Mouse (Mus musculus): Measurements from ENCODE around the gene Lingo2. TPM values are rescaled to one million over a fixed set of nuclear protein-coding genes. Genes with fewer than 3 reads are reported as not detected.

Lingo2 gene
- total and polyA plus RNA-seq, 2 experiments from 2014 or later: 51.6 to 59.7 TPM

- no peaks in the 10 kb centered on the region for H3K27me3 ChIP-seq (ENCODE audit: insufficient read depth, low read length)
- H3K4me2 ChIP-seq (ENCODE audit: low read depth, low read length, poor library complexity, severe bottlenecking): no peak overlapping the region
- H3K4me3 ChIP-seq (ENCODE audit: low read depth, low read length): no peak overlapping the region
- TF ChIP-seq CTCF (IDR thresholded peaks at IDR 0.05): no peak
- no peak for DNase-seq (ENCODE audit: low spot score)
- no peaks in the 10 kb centered on the region for H3K4me1 ChIP-seq (ENCODE audit: insufficient read depth, low read length)
- H3K36me3 ChIP-seq (ENCODE audit: insufficient read depth, low read length): no peaks in the 10 kb centered on the region
- H3K9ac ChIP-seq (replicated peaks; ENCODE audit: low read length, poor library complexity, severe bottlenecking): no peak overlapping the region
- WGBS: 68% methylated on average over 2 of the region's 2 CpGs
- no peaks in the 10 kb centered on the region for H3K9me3 ChIP-seq (ENCODE audit: low read length)
- no peak overlapping the region for H3K27ac ChIP-seq (ENCODE audit: low read depth, low read length)
- ATAC-seq (ENCODE audit: low FRiP score): no peak
Measured at GRCm38 (mm10) chr4:36540664-36541360, 410.7 kb downstream of the Lingo2 start.

- Histone ChIP-seq H3K27ac (ENCODE audit: low read depth, low read length) (no peak overlapping the region), H3K36me3 (ENCODE audit: insufficient read depth, low read length) (no peaks in the 10 kb centered on the region), H3K9ac (replicated peaks; ENCODE audit: low read length, poor library complexity, severe bottlenecking) (no peak overlapping the region), H3K4me2 (ENCODE audit: low read depth, low read length, poor library complexity, severe bottlenecking) (no peak overlapping the region), H3K9me3 (ENCODE audit: low read length) (no peaks in the 10 kb centered on the region), H3K27me3 (ENCODE audit: insufficient read depth, low read length) (no peaks in the 10 kb centered on the region), H3K4me1 (ENCODE audit: insufficient read depth, low read length) (no peaks in the 10 kb centered on the region), H3K4me3 (ENCODE audit: low read depth, low read length) (no peak overlapping the region)
- no peak for TF ChIP-seq CTCF (IDR thresholded peaks at IDR 0.05)
- WGBS: 89% methylated on average over 2 of the region's 2 CpGs
- no peak for DNase-seq (ENCODE audit: low spot score)
- no peak for ATAC-seq (ENCODE audit: low FRiP score)
Measured at GRCm38 (mm10) chr4:36533895-36534294, 417.7 kb downstream of the Lingo2 start.

GRCm38 (mm10) chr4:36490255-36490654 is 461.3 kb downstream of the Lingo2 start:
- no peak for DNase-seq (ENCODE audit: low spot score)
- Histone ChIP-seq H3K4me2 (ENCODE audit: low read depth, low read length, poor library complexity, severe bottlenecking) (no peak overlapping the region), H3K4me1 (ENCODE audit: insufficient read depth, low read length) (no peaks in the 10 kb centered on the region), H3K36me3 (ENCODE audit: insufficient read depth, low read length) (no peaks in the 10 kb centered on the region), H3K27ac (ENCODE audit: low read depth, low read length) (no peak overlapping the region), H3K4me3 (ENCODE audit: low read depth, low read length) (no peak overlapping the region), H3K9ac (replicated peaks; ENCODE audit: low read length, poor library complexity, severe bottlenecking) (no peak overlapping the region), H3K27me3 (ENCODE audit: insufficient read depth, low read length) (no peaks in the 10 kb centered on the region), H3K9me3 (ENCODE audit: low read length) (no peaks in the 10 kb centered on the region)
- TF ChIP-seq CTCF (IDR thresholded peaks at IDR 0.05): peak; percentile 43
- no peak for ATAC-seq (ENCODE audit: low FRiP score)
- WGBS: 76% methylated on average over 1 of the region's 1 CpGs

- Histone ChIP-seq H3K36me3 (ENCODE audit: insufficient read depth, low read length) (no peaks in the 10 kb centered on the region), H3K4me2 (ENCODE audit: low read depth, low read length, poor library complexity, severe bottlenecking) (no peak overlapping the region), H3K27me3 (ENCODE audit: insufficient read depth, low read length) (no peaks in the 10 kb centered on the region), H3K27ac (ENCODE audit: low read depth, low read length) (no peak overlapping the region), H3K9me3 (ENCODE audit: low read length) (no peaks in the 10 kb centered on the region), H3K4me3 (ENCODE audit: low read depth, low read length) (no peak overlapping the region), H3K4me1 (ENCODE audit: insufficient read depth, low read length) (no peaks in the 10 kb centered on the region), H3K9ac (replicated peaks; ENCODE audit: low read length, poor library complexity, severe bottlenecking) (no peak overlapping the region)
- no peak for DNase-seq (ENCODE audit: low spot score)
- 85% methylated on average over 3 of the region's 3 CpGs for WGBS
- no peak for TF ChIP-seq CTCF (IDR thresholded peaks at IDR 0.05)
- no peak for ATAC-seq (ENCODE audit: low FRiP score)
Measured at GRCm38 (mm10) chr4:36435211-36435610, 516.3 kb downstream of the Lingo2 start.

- Histone ChIP-seq H3K4me1 (ENCODE audit: insufficient read depth, low read length) (no peaks in the 10 kb centered on the region), H3K4me3 (ENCODE audit: low read depth, low read length) (no peak overlapping the region), H3K27me3 (ENCODE audit: insufficient read depth, low read length) (no peaks in the 10 kb centered on the region), H3K9ac (replicated peaks; ENCODE audit: low read length, poor library complexity, severe bottlenecking) (no peak overlapping the region), H3K9me3 (ENCODE audit: low read length) (no peaks in the 10 kb centered on the region), H3K36me3 (ENCODE audit: insufficient read depth, low read length) (no peaks in the 10 kb centered on the region), H3K4me2 (ENCODE audit: low read depth, low read length, poor library complexity, severe bottlenecking) (no peak overlapping the region), H3K27ac (ENCODE audit: low read depth, low read length) (no peak overlapping the region)
- peak; percentile 46 for TF ChIP-seq CTCF (IDR thresholded peaks at IDR 0.05)
- 9% methylated on average over 5 of the region's 5 CpGs for WGBS
- DNase-seq (ENCODE audit: low spot score): peak; percentile 22
- peak; percentile 38 for ATAC-seq (ENCODE audit: low FRiP score)
Measured at GRCm38 (mm10) chr4:36426192-36426591, 525.4 kb downstream of the Lingo2 start.

- no peak for TF ChIP-seq CTCF (IDR thresholded peaks at IDR 0.05)
- WGBS: 94% methylated on average over 3 of the region's 3 CpGs
Measured at GRCm38 (mm10) chr4:36407350-36407749, 544.2 kb downstream of the Lingo2 start.

More at GRCm38 (mm10) chr4:36407350-36407749, 544.2 kb downstream of the Lingo2 start:
- Histone ChIP-seq H3K4me2 (ENCODE audit: low read depth, low read length, poor library complexity, severe bottlenecking) (no peak overlapping the region), H3K4me1 (ENCODE audit: insufficient read depth, low read length) (no peaks in the 10 kb centered on the region), H3K9me3 (ENCODE audit: low read length) (no peaks in the 10 kb centered on the region), H3K4me3 (ENCODE audit: low read depth, low read length) (no peak overlapping the region), H3K9ac (replicated peaks; ENCODE audit: low read length, poor library complexity, severe bottlenecking) (no peak overlapping the region), H3K36me3 (ENCODE audit: insufficient read depth, low read length) (no peaks in the 10 kb centered on the region), H3K27ac (ENCODE audit: low read depth, low read length) (no peak overlapping the region), H3K27me3 (ENCODE audit: insufficient read depth, low read length) (no peaks in the 10 kb centered on the region)
- DNase-seq (ENCODE audit: low spot score) (no peak), ATAC-seq (ENCODE audit: low FRiP score) (no peak)
